Mouse (Mus musculus): Measurements from ENCODE around the gene Olfr1076.
"Not testable (repeated sequence)": the region's sequence is repeated elsewhere in the genome, so short reads cannot be mapped to it uniquely, and the experiment has no call there.

Olfr1076 gene

DNA sequence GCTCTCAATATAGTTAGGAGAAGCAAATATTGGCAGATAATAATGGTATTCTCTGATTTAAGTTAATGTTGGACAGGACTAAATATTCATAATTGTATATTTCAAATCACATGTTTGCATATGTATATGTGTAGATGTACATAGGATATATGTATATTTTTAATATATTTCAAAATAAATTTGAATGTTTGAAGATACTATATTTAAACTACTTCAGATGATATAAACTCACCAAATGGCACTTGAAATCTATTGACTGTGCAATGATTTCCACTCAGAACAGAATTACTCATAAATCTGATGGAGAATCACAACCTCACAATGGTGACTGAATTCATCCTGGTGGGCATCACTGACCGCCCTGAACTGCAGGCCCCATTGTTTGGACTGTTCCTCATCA lies at the start of gene Olfr1076:
Gene Olfr1076 (plus strand): TSS at position 301 of the 400 bp plus-strand sequence.
- no peak for DNase-seq

DNA sequence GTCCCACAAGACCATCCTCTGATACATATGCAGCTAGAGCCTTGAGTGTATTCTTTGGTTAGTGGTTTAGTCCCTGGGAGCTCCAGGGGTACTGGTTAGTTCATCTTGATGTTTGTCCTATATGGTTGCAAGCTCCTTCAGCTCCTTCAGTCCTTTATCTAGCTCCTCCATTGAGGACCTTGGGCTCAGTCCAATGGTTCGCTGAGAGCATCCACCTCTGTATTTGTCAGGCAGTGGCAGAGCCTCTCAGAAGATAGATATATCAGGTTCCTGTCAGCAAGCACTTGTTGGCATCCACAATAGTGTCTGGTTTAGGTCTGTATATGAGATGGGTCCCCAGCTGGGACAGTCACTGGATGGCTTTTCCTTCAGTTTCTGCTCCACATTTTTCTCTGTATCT lies 47.8 kb upstream of the Olfr1076 start:
- DNase-seq = no peak

DNA sequence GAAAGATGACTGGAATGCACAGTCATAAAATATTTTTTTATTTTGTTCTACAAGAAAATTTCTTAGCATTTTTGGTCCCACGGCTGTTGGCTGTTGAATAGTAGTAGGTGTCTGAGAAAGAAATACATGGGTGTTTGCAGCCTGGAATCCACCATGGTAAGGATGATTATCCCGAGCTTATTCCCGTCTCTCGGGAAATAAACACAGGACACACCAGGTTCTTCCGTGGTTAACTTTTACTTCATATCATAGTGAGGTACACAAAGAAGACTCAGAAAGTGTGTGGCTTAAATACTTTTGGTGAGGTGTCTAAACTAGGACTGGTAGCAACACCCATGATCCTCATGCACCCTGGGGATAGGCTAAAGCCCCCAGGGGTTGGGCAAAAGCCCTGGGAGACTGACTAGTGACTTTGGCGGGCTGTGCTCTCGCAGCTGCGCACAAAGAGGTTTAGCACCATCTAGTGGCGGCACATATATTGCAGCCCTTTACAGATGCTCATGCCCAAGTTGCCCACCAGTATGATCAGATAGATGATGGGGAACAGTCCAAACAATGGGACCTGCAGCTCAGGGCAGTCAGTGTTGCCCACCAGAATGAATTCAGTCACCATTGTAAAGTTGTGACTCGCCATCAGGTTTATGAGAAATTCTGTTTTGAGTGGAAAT lies 43.7 kb upstream of the Olfr1076 start:
- DNase-seq = peak; percentile 60

DNA sequence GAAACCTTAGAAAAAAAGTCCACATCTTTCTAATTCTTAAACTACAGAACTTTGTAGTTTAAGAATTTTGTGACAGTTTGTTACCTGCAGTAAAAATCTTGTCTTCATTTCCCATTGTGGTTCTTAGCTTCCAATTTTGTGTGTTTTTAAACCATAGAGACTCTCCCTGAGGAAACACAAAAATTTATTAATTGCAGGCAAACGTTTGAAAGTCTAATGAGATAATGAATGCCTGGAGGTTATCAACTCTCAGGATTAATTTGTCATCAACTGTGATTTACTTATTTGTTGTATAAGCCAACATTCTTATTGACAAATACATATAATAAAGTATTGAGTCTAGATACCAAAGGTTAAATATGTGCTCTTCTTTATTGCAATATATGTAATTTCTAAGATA lies 21.0 kb upstream of the Olfr1076 start, which contains the start of gene Olfr228:
Gene Olfr228 (minus strand): TSS at position 101 of the 400 bp plus-strand sequence.
- DNase-seq = no peak

DNA sequence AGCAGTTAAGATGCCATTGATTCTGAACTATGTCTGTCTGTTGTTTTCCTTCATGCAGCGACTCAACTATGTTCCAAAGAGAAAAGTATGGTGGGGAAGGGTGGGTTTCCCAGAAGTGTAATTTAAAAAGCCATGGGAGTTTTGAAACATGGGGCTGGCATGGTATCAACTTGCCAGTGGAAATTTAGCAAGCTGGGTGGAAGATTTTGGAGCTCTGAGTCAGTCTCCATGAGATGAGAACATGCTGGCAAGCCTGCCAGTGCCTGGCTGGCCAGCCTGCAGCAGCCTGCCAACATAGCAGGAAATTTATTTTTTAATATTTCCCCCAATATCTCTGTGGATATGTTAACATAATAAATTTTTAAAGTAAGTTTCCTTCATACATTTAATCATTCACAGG lies 22.7 kb downstream of the Olfr1076 start:
- no peak for DNase-seq

DNA sequence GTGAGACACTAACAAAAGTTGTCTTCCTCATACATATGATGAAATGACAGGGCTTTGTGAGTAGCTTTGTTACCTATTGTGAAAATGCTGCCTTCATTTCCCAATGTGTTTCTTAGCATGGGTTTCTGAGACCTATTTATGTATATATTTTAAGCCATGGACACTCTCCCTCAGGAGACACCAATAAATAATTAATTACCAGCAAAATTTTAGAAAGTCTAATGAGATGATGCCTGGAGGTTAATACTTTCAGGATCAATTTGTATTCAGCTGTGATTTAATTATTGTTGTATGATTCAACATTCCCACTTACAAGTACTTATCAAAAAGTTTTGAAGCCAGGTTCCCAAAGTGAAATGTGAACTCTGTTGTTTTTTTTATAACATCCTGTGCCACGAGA lies 34.1 kb downstream of the Olfr1076 start, which contains the start of gene Olfr1079:
Gene Olfr1079 (minus strand): TSS at position 101 of the 400 bp plus-strand sequence.
- no peak for DNase-seq

DNA sequence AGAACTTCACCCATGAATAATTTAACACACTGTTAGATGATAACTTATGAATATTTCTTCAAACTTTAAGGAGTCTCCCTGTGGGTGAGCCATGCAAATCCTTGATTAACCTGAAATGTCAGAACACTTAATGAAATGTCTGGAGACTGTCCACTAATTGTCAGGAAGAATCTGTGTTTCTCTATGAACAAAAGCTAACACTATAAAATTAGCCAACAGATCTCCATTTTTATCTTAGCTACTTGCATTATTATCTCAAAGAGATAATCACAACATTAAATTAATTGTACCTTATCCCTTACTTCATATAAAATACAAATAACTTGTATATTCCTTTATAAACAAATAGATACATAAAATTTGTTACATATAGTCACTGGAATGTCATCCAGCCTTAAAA lies 49.9 kb downstream of the Olfr1076 start, which contains the start of gene Olfr1080:
Gene Olfr1080 (minus strand): TSS at position 101 of the 400 bp plus-strand sequence.
- not testable (repeated sequence) for DNase-seq
